Mouse (Mus musculus) megakaryocyte-erythroid progenitor cell, adult 5-6 weeks (primary cell): ENCODE measurements around the gene Plin1. TPM values are rescaled to one million over a fixed set of nuclear protein-coding genes. Genes with fewer than 3 reads are reported as not detected.

ENCODE experiments used
- total RNA-seq, 2 experiments: library from RNA; stranded (forward) in 1 of 2; stranded (reverse) in 1 of 2; fragments of 200-1000, 215-1000 nt in 1 of 2; fragments of >200 nt in 1 of 2; fragmentation: Nextera tagmentation in 1 of 2; gene quantifications; 2 replicates each; pipeline ENCODE4 v1.2.3; 2014 to 2017

Plin1 gene
- total RNA-seq, 2 experiments from 2014 or later: not detected

Other genes starting within 250 kb of the Plin1 start
- gene Rhcg, start 115.2 kb downstream of the Plin1 start, total RNA-seq (2014; fragmentation: Nextera tagmentation): not detected in 2 replicates
- gene Rhcg, start 115.2 kb downstream of the Plin1 start, total RNA-seq (2017): not detected in 2 replicates
- 29.0 and 29.8 TPM in 2 replicates for gene Ticrr, start 72.7 kb downstream of the Plin1 start, total RNA-seq (2014; fragmentation: Nextera tagmentation)
- 12.2 and 16.8 TPM in 2 replicates for gene Ticrr, start 72.7 kb downstream of the Plin1 start, total RNA-seq (2017)
- gene Kif7, start 17.2 kb downstream of the Plin1 start, total RNA-seq (2014; fragmentation: Nextera tagmentation): 0.28 and 0.79 TPM in 2 replicates
- gene Kif7, start 17.2 kb downstream of the Plin1 start, total RNA-seq (2017): 1.8 and 2.5 TPM in 2 replicates
- gene Pex11a, start 10.2 kb upstream of the Plin1 start, total RNA-seq (2014; fragmentation: Nextera tagmentation): 5.4 and 8.6 TPM in 2 replicates
- 4.6 and 6.0 TPM in 2 replicates for gene Pex11a, start 10.2 kb upstream of the Plin1 start, total RNA-seq (2017)
- not detected in 2 replicates for gene Wdr93, start 10.3 kb upstream of the Plin1 start, total RNA-seq (2014; fragmentation: Nextera tagmentation)
- not detected in 2 replicates for gene Wdr93, start 10.3 kb upstream of the Plin1 start, total RNA-seq (2017)
- not detected in 2 replicates for gene Mesp1, start 60.9 kb upstream of the Plin1 start, total RNA-seq (2014; fragmentation: Nextera tagmentation)
- gene Mesp1, start 60.9 kb upstream of the Plin1 start, total RNA-seq (2017): not detected in 2 replicates
- not detected in 2 replicates for gene Mesp2, start 77.8 kb upstream of the Plin1 start, total RNA-seq (2014; fragmentation: Nextera tagmentation)
- 1.2 TPM in 1 of 2 replicates, not detected in the other for gene Mesp2, start 77.8 kb upstream of the Plin1 start, total RNA-seq (2017)
- 1.5 TPM in 1 of 2 replicates, not detected in the other for gene Anpep, start 128.2 kb upstream of the Plin1 start, total RNA-seq (2014; fragmentation: Nextera tagmentation)
- not detected in 2 replicates for gene Anpep, start 128.2 kb upstream of the Plin1 start, total RNA-seq (2017)
- 20.0 and 22.4 TPM in 2 replicates for gene Ap3s2, start 187.7 kb upstream of the Plin1 start, total RNA-seq (2014; fragmentation: Nextera tagmentation)
- gene Ap3s2, start 187.7 kb upstream of the Plin1 start, total RNA-seq (2017): 6.5 and 9.5 TPM in 2 replicates
- not detected in 2 replicates for gene Arpin, start 202.5 kb upstream of the Plin1 start, total RNA-seq (2014; fragmentation: Nextera tagmentation)
- 0.28 TPM in 1 of 2 replicates, not detected in the other for gene Arpin, start 202.5 kb upstream of the Plin1 start, total RNA-seq (2017)